Mouse (Mus musculus) E14TG2a.4 (cell line): ENCODE results near the gene Sufu.
A peak's percentile ranks its signal among the peaks of the same experiment; 100 is the strongest.

Source experiments
- H3K27me3 ChIP-seq: 2 replicates; pipeline ENCODE4 v1.6.1; 2014; ENCODE audit warnings: low read length, control low read depth; ENCODE audit not compliant: insufficient read depth
- H3K36me3 ChIP-seq: 2 replicates; pipeline ENCODE4 v1.6.1; 2014; ENCODE audit warnings: low read length, control low read depth; ENCODE audit not compliant: insufficient read depth
- H3K4me1 ChIP-seq: replicated peaks from 2 replicates; pipeline ENCODE4 v1.6.1; 2014; ENCODE audit warnings: low read depth, low read length, control low read depth
- H3K4me3 ChIP-seq: replicated peaks from 2 replicates; pipeline ENCODE4 v1.5.1; 2014; ENCODE audit warnings: mild to moderate bottlenecking, low read length
- H3K9me3 ChIP-seq: 2 replicates; pipeline ENCODE4 v1.6.1; 2014; ENCODE audit warnings: low read length, control low read depth
- CTCF ChIP-seq: conservative IDR thresholded peaks from 2 replicates; pipeline ENCODE4 v1.5.1; 2014; ENCODE audit warnings: low read length
- NANOG ChIP-seq: IDR thresholded peaks from 2 replicates; pipeline ENCODE4 v1.6.1; 2014; ENCODE audit warnings: borderline replicate concordance, low read length, mixed read lengths
- POU5F1 ChIP-seq: IDR thresholded peaks from 2 replicates; pipeline ENCODE4 v1.6.1; 2014; ENCODE audit warnings: low read length, borderline replicate concordance

Sufu gene

GRCm38 (mm10) chr19:46532031-46532688, 135.5 kb downstream of the Sufu start:
- Histone ChIP-seq H3K27me3 (0 out of 2 replicates have a peak, but pooled peaks cover 4% of the 10 kb centered on the region), H3K36me3 (no peaks in the 10 kb centered on the region), H3K9me3 (no peaks in the 10 kb centered on the region), H3K4me1 (peaks cover 74% of the 10 kb centered on the region), H3K4me3 (peak overlapping the region; percentile 52)
- TF ChIP-seq CTCF = no peak
- TF ChIP-seq POU5F1 = no peak

GRCm38 (mm10) chr19:46533066-46533465, 136.4 kb downstream of the Sufu start:
- no peaks in the 10 kb centered on the region for H3K36me3 ChIP-seq
- TF ChIP-seq POU5F1 = no peak
- no peak for TF ChIP-seq CTCF
- TF ChIP-seq NANOG = no peak
- H3K4me1 ChIP-seq = peaks cover 68% of the 10 kb centered on the region
- 0 out of 2 replicates have a peak overlapping the region, but pooled peaks have one; percentile 26 for H3K4me3 ChIP-seq
- no peaks in the 10 kb centered on the region for H3K9me3 ChIP-seq
- 0 out of 2 replicates have a peak, but pooled peaks cover 4% of the 10 kb centered on the region for H3K27me3 ChIP-seq

DNA sequence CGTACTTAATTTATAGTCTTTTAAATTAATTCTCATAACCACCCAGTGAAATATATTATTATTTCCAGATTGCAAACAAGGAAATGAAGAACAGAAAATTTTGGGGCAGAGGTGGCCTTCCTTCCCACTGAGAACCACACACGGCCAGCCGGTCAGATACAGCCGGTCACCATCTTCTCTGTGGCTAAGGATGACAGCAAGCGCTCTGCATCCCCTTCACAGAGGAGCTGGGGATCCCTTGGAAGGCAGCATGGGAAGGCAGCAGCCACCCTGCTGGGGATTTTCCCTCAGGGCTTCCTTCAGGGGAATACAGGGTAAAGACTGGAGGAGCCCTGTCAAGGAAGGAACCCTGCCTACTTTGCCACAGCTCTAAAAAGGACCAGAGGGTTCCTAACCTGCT, 136.8 kb downstream of the Sufu start:
- no peaks in the 10 kb centered on the region for H3K9me3 ChIP-seq
- no peaks in the 10 kb centered on the region for H3K36me3 ChIP-seq
- TF ChIP-seq NANOG = no peak
- TF ChIP-seq CTCF = no peak
- no peak for TF ChIP-seq POU5F1
- 0 out of 2 replicates have a peak, but pooled peaks cover 4% of the 10 kb centered on the region for H3K27me3 ChIP-seq
- H3K4me3 ChIP-seq = peak overlapping the region; percentile 4; the same call in 1 of the 2 replicates
- peaks cover 68% of the 10 kb centered on the region for H3K4me1 ChIP-seq

DNA sequence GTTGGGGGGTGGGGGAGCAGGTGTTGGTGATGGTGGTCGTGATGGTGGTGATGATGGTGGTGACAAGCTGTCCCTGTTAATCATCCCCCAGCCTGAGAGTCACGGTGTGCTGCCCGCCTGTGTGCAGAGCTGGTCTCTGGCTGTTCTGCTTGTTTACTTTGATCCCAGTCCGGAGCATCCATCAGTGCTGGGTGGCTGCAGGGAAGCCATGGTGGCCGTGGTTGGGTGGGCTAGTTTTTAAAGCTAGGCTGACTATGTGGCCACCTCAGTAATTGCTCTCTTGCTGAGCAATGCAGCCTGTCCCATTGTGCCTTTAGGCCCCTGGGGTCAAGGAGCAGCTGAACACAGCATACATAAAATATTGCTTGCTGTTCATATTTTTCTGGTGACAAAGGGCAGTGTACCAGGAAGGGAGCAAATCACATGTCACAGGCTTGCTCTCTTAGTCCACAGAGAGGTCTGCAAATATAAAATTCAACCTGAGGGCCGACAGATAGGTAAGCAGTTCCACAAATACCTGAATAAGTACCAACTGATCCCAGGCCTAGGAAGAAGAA, 137.9 kb downstream of the Sufu start:
- H3K4me1 ChIP-seq = peaks cover 60% of the 10 kb centered on the region
- 0 out of 2 replicates have a peak, but pooled peaks cover 4% of the 10 kb centered on the region for H3K27me3 ChIP-seq
- no peaks in the 10 kb centered on the region for H3K9me3 ChIP-seq
- TF ChIP-seq POU5F1 (no peak), NANOG (no peak), CTCF (no peak)
- H3K36me3 ChIP-seq = no peaks in the 10 kb centered on the region
- no peak overlapping the region for H3K4me3 ChIP-seq

DNA sequence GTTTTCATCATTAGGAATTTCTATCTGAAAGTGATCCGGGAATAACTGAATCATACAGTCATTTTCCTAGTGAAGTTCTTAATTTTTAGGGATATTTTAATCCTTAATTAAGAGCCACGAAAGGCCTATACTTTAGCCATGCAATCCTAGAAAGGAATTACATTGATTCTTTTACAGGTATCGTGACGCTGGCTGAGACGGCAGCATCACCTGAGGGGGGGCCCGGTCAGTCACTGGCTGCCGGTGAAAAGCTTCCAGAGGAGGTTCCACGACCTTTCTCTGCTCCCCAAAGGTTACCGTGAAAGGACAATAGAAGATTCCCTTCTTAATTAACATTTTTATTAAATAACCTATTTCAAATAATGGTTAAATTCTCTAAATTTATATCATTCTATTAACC, 140.7 kb downstream of the Sufu start:
- Histone ChIP-seq H3K4me1 (peaks cover 44% of the 10 kb centered on the region), H3K9me3 (no peaks in the 10 kb centered on the region), H3K36me3 (peaks cover 4% of the 10 kb centered on the region; the same call in 1 of the 2 replicates), H3K4me3 (no peak overlapping the region), H3K27me3 (no peaks in the 10 kb centered on the region)
- TF ChIP-seq NANOG = no peak

DNA sequence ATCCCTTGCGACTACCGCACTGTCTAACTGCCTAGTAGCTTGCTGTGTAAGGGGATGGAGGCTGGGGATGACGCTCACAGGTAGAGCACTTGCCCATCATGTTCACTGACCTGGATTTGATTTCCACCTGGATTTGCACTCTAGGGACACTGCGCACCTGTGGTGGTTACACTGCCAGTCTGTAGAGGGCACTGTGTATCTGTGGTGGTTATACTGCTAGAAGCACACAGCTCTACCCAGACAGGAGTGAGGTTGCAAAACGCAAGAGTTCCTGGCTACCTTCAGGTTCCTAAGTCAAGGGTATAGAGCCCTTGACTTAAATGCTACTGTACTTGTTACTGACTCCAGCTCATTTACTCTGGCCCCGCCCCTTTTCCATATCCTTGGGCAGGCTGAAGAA, 141.5 kb downstream of the Sufu start:
- Histone ChIP-seq H3K4me1 (peaks cover 35% of the 10 kb centered on the region), H3K27me3 (no peaks in the 10 kb centered on the region), H3K36me3 (peaks cover 4% of the 10 kb centered on the region; the same call in 1 of the 2 replicates), H3K9me3 (no peaks in the 10 kb centered on the region), H3K4me3 (no peak overlapping the region)
- TF ChIP-seq POU5F1 = no peak
- TF ChIP-seq CTCF = peak; percentile 47
